Mouse (Mus musculus): ENCODE measurements around the gene Gm5089. TPM values are rescaled to one million over a fixed set of nuclear protein-coding genes. Genes with fewer than 3 reads are reported as not detected.
A peak's percentile ranks its signal among the peaks of the same experiment; 100 is the strongest.
"Not testable (repeated sequence)": the region's sequence is repeated elsewhere in the genome, so short reads cannot be mapped to it uniquely, and the experiment has no call there.

Gene Gm5089
- polyA plus RNA-seq, 1 experiment from 2014 or later: not detected

- Histone ChIP-seq H3K27ac (ENCODE audit: low read length) (no peak overlapping the region), H3K4me3 (ENCODE audit: low read depth, low read length) (no peak overlapping the region), H3K4me1 (ENCODE audit: control insufficient read depth, low read depth, low read length) (peaks cover 10% of the 10 kb centered on the region), H3K9ac (ENCODE audit: low read depth, low read length) (no peak overlapping the region), H3K9me3 (replicated peaks; ENCODE audit: control insufficient read depth, low read length) (no peaks in the 10 kb centered on the region), H3K36me3 (ENCODE audit: control insufficient read depth, insufficient read depth) (no peaks in the 10 kb centered on the region), H3K4me2 (ENCODE audit: low read depth, low read length) (no peak overlapping the region), H3K27me3 (ENCODE audit: control insufficient read depth, insufficient read depth, low read depth, low read length) (peaks cover 95% of the 10 kb centered on the region)
- 17% methylated on average over 13 of the region's 13 CpGs for WGBS (ENCODE audit: insufficient replicate concordance)
- no peak for ATAC-seq (ENCODE audit: low read depth)
Observed at GRCm38 (mm10) chr14:122465931-122466490, 15.1 kb upstream of the Gm5089 start.

GRCm38 (mm10) chr14:122464763-122465741, 14.1 kb upstream of the Gm5089 start, which contains the start of gene Zic5:
Zic5 (minus strand) TSS chr14:122465677.
- peaks cover 92% of the 10 kb centered on the region for H3K27me3 ChIP-seq (ENCODE audit: control insufficient read depth, insufficient read depth, low read depth, low read length)
- H3K9me3 ChIP-seq (replicated peaks; ENCODE audit: control insufficient read depth, low read length): no peaks in the 10 kb centered on the region
- WGBS (ENCODE audit: insufficient replicate concordance): 1% methylated on average over 44 of the region's 62 CpGs
- peak within 1 kb of the TSS; percentile 65 for H3K4me2 ChIP-seq (ENCODE audit: low read depth, low read length)
- peaks cover 10% of the 10 kb centered on the region for H3K4me1 ChIP-seq (ENCODE audit: control insufficient read depth, low read depth, low read length)
- no peaks in the 10 kb centered on the region for H3K36me3 ChIP-seq (ENCODE audit: control insufficient read depth, insufficient read depth)
- H3K27ac ChIP-seq (ENCODE audit: low read length): no peak within 1 kb of the TSS
- no peak within 1 kb of the TSS for H3K9ac ChIP-seq (ENCODE audit: low read depth, low read length)
- ATAC-seq (ENCODE audit: low read depth): no peak
- peak within 1 kb of the TSS; percentile 56 for H3K4me3 ChIP-seq (ENCODE audit: low read depth, low read length)

- Histone ChIP-seq H3K9ac (ENCODE audit: low read depth, low read length) (no peak overlapping the region), H3K9me3 (replicated peaks; ENCODE audit: control insufficient read depth, low read length) (no peaks in the 10 kb centered on the region), H3K4me3 (ENCODE audit: low read depth, low read length) (peak overlapping the region; percentile 56), H3K4me1 (ENCODE audit: control insufficient read depth, low read depth, low read length) (peaks cover 10% of the 10 kb centered on the region), H3K4me2 (ENCODE audit: low read depth, low read length) (peak overlapping the region; percentile 65), H3K27ac (ENCODE audit: low read length) (no peak overlapping the region), H3K36me3 (ENCODE audit: control insufficient read depth, insufficient read depth) (no peaks in the 10 kb centered on the region), H3K27me3 (ENCODE audit: control insufficient read depth, insufficient read depth, low read depth, low read length) (peaks cover 87% of the 10 kb centered on the region)
- 0% methylated on average over 57 of the region's 62 CpGs for WGBS (ENCODE audit: insufficient replicate concordance)
- ATAC-seq (ENCODE audit: low read depth): no peak
Observed at GRCm38 (mm10) chr14:122464351-122464762, 13.4 kb upstream of the Gm5089 start.

- Histone ChIP-seq H3K4me1 (ENCODE audit: control insufficient read depth, low read depth, low read length) (peaks cover 10% of the 10 kb centered on the region), H3K4me3 (ENCODE audit: low read depth, low read length) (peak overlapping the region; percentile 56), H3K4me2 (ENCODE audit: low read depth, low read length) (peak overlapping the region; percentile 65), H3K27me3 (ENCODE audit: control insufficient read depth, insufficient read depth, low read depth, low read length) (peaks cover 82% of the 10 kb centered on the region)
- not testable (repeated sequence) for H3K27ac ChIP-seq (ENCODE audit: low read length); H3K9me3 ChIP-seq (replicated peaks; ENCODE audit: control insufficient read depth, low read length); H3K36me3 ChIP-seq (ENCODE audit: control insufficient read depth, insufficient read depth); H3K9ac ChIP-seq (ENCODE audit: low read depth, low read length)
- ATAC-seq (ENCODE audit: low read depth): peak; percentile 65; the same call in 1 of the 2 replicates
- WGBS (ENCODE audit: insufficient replicate concordance): under 1% methylated on average over 47 of the region's 58 CpGs
Observed at GRCm38 (mm10) chr14:122463734-122464341, 12.9 kb upstream of the Gm5089 start.

- H3K27ac ChIP-seq (ENCODE audit: low read length): no peak overlapping the region
- H3K36me3 ChIP-seq (ENCODE audit: control insufficient read depth, insufficient read depth): no peaks in the 10 kb centered on the region
- 2% methylated on average over 40 of the region's 40 CpGs for WGBS (ENCODE audit: insufficient replicate concordance)
- H3K27me3 ChIP-seq (ENCODE audit: control insufficient read depth, insufficient read depth, low read depth, low read length): peaks cover 75% of the 10 kb centered on the region
- peak overlapping the region; percentile 65 for H3K4me2 ChIP-seq (ENCODE audit: low read depth, low read length)
- peaks cover 10% of the 10 kb centered on the region for H3K4me1 ChIP-seq (ENCODE audit: control insufficient read depth, low read depth, low read length)
- no peak for ATAC-seq (ENCODE audit: low read depth)
- no peak overlapping the region for H3K9ac ChIP-seq (ENCODE audit: low read depth, low read length)
- peak overlapping the region; percentile 56 for H3K4me3 ChIP-seq (ENCODE audit: low read depth, low read length)
- no peaks in the 10 kb centered on the region for H3K9me3 ChIP-seq (replicated peaks; ENCODE audit: control insufficient read depth, low read length)
Observed at GRCm38 (mm10) chr14:122463080-122463691, 12.3 kb upstream of the Gm5089 start.

GRCm38 (mm10) chr14:122462689-122463079, 11.8 kb upstream of the Gm5089 start:
- Histone ChIP-seq H3K27me3 (ENCODE audit: control insufficient read depth, insufficient read depth, low read depth, low read length) (peaks cover 71% of the 10 kb centered on the region), H3K36me3 (ENCODE audit: control insufficient read depth, insufficient read depth) (no peaks in the 10 kb centered on the region), H3K27ac (ENCODE audit: low read length) (no peak overlapping the region), H3K9me3 (replicated peaks; ENCODE audit: control insufficient read depth, low read length) (no peaks in the 10 kb centered on the region), H3K9ac (ENCODE audit: low read depth, low read length) (no peak overlapping the region), H3K4me3 (ENCODE audit: low read depth, low read length) (no peak overlapping the region), H3K4me2 (ENCODE audit: low read depth, low read length) (no peak overlapping the region), H3K4me1 (ENCODE audit: control insufficient read depth, low read depth, low read length) (peaks cover 10% of the 10 kb centered on the region)
- 19% methylated on average over 17 of the region's 17 CpGs for WGBS (ENCODE audit: insufficient replicate concordance)
- ATAC-seq (ENCODE audit: low read depth): no peak

GRCm38 (mm10) chr14:122461966-122462365, 11.1 kb upstream of the Gm5089 start:
- peaks cover 10% of the 10 kb centered on the region for H3K4me1 ChIP-seq (ENCODE audit: control insufficient read depth, low read depth, low read length)
- H3K9me3 ChIP-seq (replicated peaks; ENCODE audit: control insufficient read depth, low read length): no peaks in the 10 kb centered on the region
- no peaks in the 10 kb centered on the region for H3K36me3 ChIP-seq (ENCODE audit: control insufficient read depth, insufficient read depth)
- no peak overlapping the region for H3K9ac ChIP-seq (ENCODE audit: low read depth, low read length)
- WGBS (ENCODE audit: insufficient replicate concordance): 38% methylated on average over 9 of the region's 9 CpGs
- no peak overlapping the region for H3K27ac ChIP-seq (ENCODE audit: low read length)
- H3K27me3 ChIP-seq (ENCODE audit: control insufficient read depth, insufficient read depth, low read depth, low read length): peaks cover 64% of the 10 kb centered on the region
- H3K4me3 ChIP-seq (ENCODE audit: low read depth, low read length): no peak overlapping the region
- H3K4me2 ChIP-seq (ENCODE audit: low read depth, low read length): no peak overlapping the region
- no peak for ATAC-seq (ENCODE audit: low read depth)

GRCm38 (mm10) chr14:122461500-122461899, 10.6 kb upstream of the Gm5089 start:
- no peak overlapping the region for H3K9ac ChIP-seq (ENCODE audit: low read depth, low read length)
- 49% methylated on average over 3 of the region's 3 CpGs for WGBS (ENCODE audit: insufficient replicate concordance)
- peaks cover 60% of the 10 kb centered on the region for H3K27me3 ChIP-seq (ENCODE audit: control insufficient read depth, insufficient read depth, low read depth, low read length)
- no peaks in the 10 kb centered on the region for H3K9me3 ChIP-seq (replicated peaks; ENCODE audit: control insufficient read depth, low read length)
- no peak overlapping the region for H3K27ac ChIP-seq (ENCODE audit: low read length)
- H3K36me3 ChIP-seq (ENCODE audit: control insufficient read depth, insufficient read depth): no peaks in the 10 kb centered on the region
- H3K4me2 ChIP-seq (ENCODE audit: low read depth, low read length): no peak overlapping the region
- no peak overlapping the region for H3K4me3 ChIP-seq (ENCODE audit: low read depth, low read length)
- H3K4me1 ChIP-seq (ENCODE audit: control insufficient read depth, low read depth, low read length): peaks cover 10% of the 10 kb centered on the region
- no peak for ATAC-seq (ENCODE audit: low read depth)
